In genomic region chr2:52438013-52438412, GRCm38 (mm10) we compare ENCODE assay signal across 9 mouse cellular contexts. TPM values are rescaled to one million over a fixed set of nuclear protein-coding genes. Genes with fewer than 3 reads are reported as not detected.
A peak's percentile ranks its signal among the peaks of the same experiment; 100 is the strongest.
DNase-seq lines count a peak whose midpoint lies in the region; ATAC-seq lines count a peak whose summit lies in the region.
"Had no signal": no experiment of that assay in that cellular context is flagged by ENCODE, and none has a peak within 500 bp of the region (broad histone marks: within the 10 kb centered on the region; RNA-seq: fewer than 3 reads in every experiment).

No protein-coding gene starts in this region.

- no peak overlapping the region for H3K27ac ChIP-seq in intestine, embryonic 14.5 days (ENCODE audit: low read depth)
- no peak overlapping the region for H3K27ac ChIP-seq in intestine, embryonic 15.5 days

- no peak overlapping the region for H3K4me2 ChIP-seq in intestine, embryonic 14.5 days (ENCODE audit: low read length)
- H3K4me2 ChIP-seq in intestine, embryonic 15.5 days (replicated peaks): no peak overlapping the region

- no peaks in the 10 kb centered on the region for H3K4me1 ChIP-seq in intestine, embryonic 14.5 days (replicated peaks; ENCODE audit: control insufficient read depth, insufficient read depth, low read length)
- no peaks in the 10 kb centered on the region for H3K4me1 ChIP-seq in intestine, embryonic 15.5 days (replicated peaks)

- peak; percentile 44 for DNase-seq in intestine, embryonic 14.5 days (ENCODE audit: low spot score)
- peak; percentile 65 for DNase-seq in adipocyte (ENCODE audit: low spot score)
- peak; percentile 87 to 90 for DNase-seq in kidney, postnatal 25 days
- no peak for DNase-seq in left cerebral cortex, adult 9 months (ENCODE audit: low spot score in 2 of 2)
- DNase-seq in thymus, postnatal 25 days: no peak
- DNase-seq in T-cell, adult 2 months (ENCODE audit: low spot score): no peak

- WGBS in intestine, embryonic 14.5 days: 50% methylated on average over 6 of the region's 6 CpGs
- 47% methylated on average over 6 of the region's 6 CpGs for WGBS in intestine, embryonic 15.5 days

- no peak overlapping the region for H3K9ac ChIP-seq in intestine, embryonic 14.5 days (ENCODE audit: low read length)
- H3K9ac ChIP-seq in intestine, embryonic 15.5 days: no peak overlapping the region

- no peaks in the 10 kb centered on the region for H3K9me3 ChIP-seq in intestine, embryonic 14.5 days (ENCODE audit: control insufficient read depth, low read length)
- no peaks in the 10 kb centered on the region for H3K9me3 ChIP-seq in intestine, embryonic 15.5 days
- H3K9me3 ChIP-seq: G1E had no signal

- no peaks in the 10 kb centered on the region for H3K36me3 ChIP-seq in intestine, embryonic 14.5 days (ENCODE audit: control insufficient read depth, insufficient read depth, low read length)
- H3K36me3 ChIP-seq in intestine, embryonic 15.5 days: no peaks in the 10 kb centered on the region
- H3K36me3 ChIP-seq: G1E had no signal

- H3K4me3 ChIP-seq in intestine, embryonic 14.5 days (ENCODE audit: low read depth, low read length): no peak overlapping the region
- H3K4me3 ChIP-seq in intestine, embryonic 15.5 days (replicated peaks): no peak overlapping the region

- no peak for ATAC-seq in intestine, embryonic 14.5 days (replicated peaks; ENCODE audit: low FRiP score, low TSS enrichment, low read depth)
- ATAC-seq in intestine, embryonic 15.5 days: no peak
- 0 out of 2 replicates have a peak, but pooled peaks have one; percentile 30 for ATAC-seq in erythroid progenitor cell, adult 5-6 weeks (replicated peaks; ENCODE audit: low FRiP score, poor library complexity, severe bottlenecking)

- no peaks in the 10 kb centered on the region for H3K27me3 ChIP-seq in intestine, embryonic 14.5 days (replicated peaks; ENCODE audit: control insufficient read depth, insufficient read depth, low read length)
- no peaks in the 10 kb centered on the region for H3K27me3 ChIP-seq in intestine, embryonic 15.5 days (replicated peaks)

RNA-seq across cellular contexts. Expression of gene Arl5a, which starts 13.3 kb away (rescaled TPM):
- polyA plus RNA-seq in intestine, embryonic 14.5 days (2014; fragmentation: Nextera tagmentation; extraction: Ambion mirVana): 54.3 and 57.0 TPM in 2 replicates
- 33.3 and 36.4 TPM in 2 replicates for polyA plus RNA-seq in intestine, embryonic 15.5 days (2015; fragmentation: Nextera tagmentation; extraction: Ambion mirVana)
- total RNA-seq in erythroid progenitor cell, adult 5-6 weeks (2015; ENCODE audit: low replicate concordance): 23.5 and 24.9 TPM in 2 replicates
- total RNA-seq in erythroid progenitor cell, adult 5-6 weeks (2017; ENCODE audit: low replicate concordance): 11.5 and 15.3 TPM in 2 replicates

RNA-seq across cellular contexts. Expression of gene Neb, which starts 59.7 kb away (rescaled TPM):
- 0.07 and 0.35 TPM in 2 replicates for polyA plus RNA-seq in intestine, embryonic 14.5 days (2014; fragmentation: Nextera tagmentation; extraction: Ambion mirVana)
- polyA plus RNA-seq in intestine, embryonic 15.5 days (2015; fragmentation: Nextera tagmentation; extraction: Ambion mirVana): 0.59 and 1.4 TPM in 2 replicates
- total RNA-seq in erythroid progenitor cell, adult 5-6 weeks (2015; ENCODE audit: low replicate concordance): not detected in 2 replicates
- total RNA-seq in erythroid progenitor cell, adult 5-6 weeks (2017; ENCODE audit: low replicate concordance): 0.08 TPM in 1 of 2 replicates, not detected in the other

Comparison
In these comparisons a context has a peak if more than half of its experiments do, and no peak if none do; other contexts are left out.
1. DNase-seq: peak in intestine, embryonic 14.5 days (single experiment), adipocyte (single experiment) and kidney, postnatal 25 days (2 of 2); none in left cerebral cortex, adult 9 months (0 of 2), thymus, postnatal 25 days (single experiment) and T-cell, adult 2 months (single experiment).